Mouse (Mus musculus) liver, postnatal 0 days (tissue): ENCODE results near the gene Slc25a19.

ENCODE experiments used
- CTCF ChIP-seq: sonication (generic); IDR thresholded peaks from 2 replicates; pipeline ENCODE4 v1.5.1; 2016; ENCODE audit warnings: antibody characterized with exemption, low read depth
- EP300 ChIP-seq: IDR thresholded peaks from 2 replicates; pipeline ENCODE4 v1.6.1; 2016; ENCODE audit warnings: antibody characterized with exemption, low read depth, mild to moderate bottlenecking

- TF ChIP-seq EP300 (no peak), CTCF (peak; percentile 70)
Observed at GRCm38 (mm10) chr11:115612410-115613137, 15.5 kb downstream of the Slc25a19 start, which contains the start of gene Mif4gd.
